Mouse (Mus musculus) liver, embryonic 12.5 days (tissue): Measurements from ENCODE around the gene H2-T22. TPM values are rescaled to one million over a fixed set of nuclear protein-coding genes. Genes with fewer than 3 reads are reported as not detected.
"Not testable (repeated sequence)": the region's sequence is repeated elsewhere in the genome, so short reads cannot be mapped to it uniquely, and the experiment has no call there.

Experiments used
- ATAC-seq: fragments of 200-750 bp; cut with Nextera tagmentation; 2 replicates; pipeline ENCODE4 v1.8.0; 2017; ENCODE audit warnings: moderate number of reproducible peaks, mild to moderate bottlenecking, moderate library complexity
- H3K27ac ChIP-seq: fragments of 300-500 bp; sonication (generic); 2 replicates; pipeline ENCODE4 v1.5.1; 2016; ENCODE audit warnings: mild to moderate bottlenecking
- H3K27me3 ChIP-seq: fragments of 300-500 bp; sonication (generic); replicated peaks from 2 replicates; pipeline ENCODE4 v1.6.1; 2016; ENCODE audit warnings: mild to moderate bottlenecking, moderate library complexity
- H3K36me3 ChIP-seq: fragments of 300-500 bp; sonication (generic); 2 replicates; pipeline ENCODE4 v1.6.1; 2016; ENCODE audit warnings: mild to moderate bottlenecking, moderate library complexity
- H3K4me1 ChIP-seq: fragments of 300-500 bp; sonication (generic); 2 replicates; pipeline ENCODE4 v1.6.1; 2016
- H3K4me2 ChIP-seq: fragments of 300-500 bp; sonication (generic); 2 replicates; pipeline ENCODE4 v1.6.1; 2016; ENCODE audit warnings: mild to moderate bottlenecking, moderate library complexity
- H3K4me3 ChIP-seq: fragments of 300-500 bp; sonication (generic); 2 replicates; pipeline ENCODE4 v1.5.1; 2016; ENCODE audit warnings: mild to moderate bottlenecking, moderate library complexity
- H3K9ac ChIP-seq: fragments of 300-500 bp; sonication (generic); 2 replicates; pipeline ENCODE4 v1.6.1; 2016; ENCODE audit warnings: mild to moderate bottlenecking, moderate library complexity
- H3K9me3 ChIP-seq: fragments of 300-500 bp; sonication (generic); replicated peaks from 2 replicates; pipeline ENCODE4 v1.6.1; 2016; ENCODE audit warnings: mild to moderate bottlenecking, moderate library complexity
- WGBS: fragments of 180-500 bp; shearing (Covaris S2); methylation state at CpG from one replicate; pipeline ENCODE4 v1.1.7; 2016; ENCODE audit not compliant: insufficient replicate concordance; 5-methylcytosine and 5-hydroxymethylcytosine counted together
- polyA plus RNA-seq: library from polyadenylated mRNA; unstranded; fragments of >200 nt; fragmentation: Nextera tagmentation; extraction: Ambion mirVana; gene quantifications from 2 replicates; pipeline ENCODE4 v1.2.1, GENCODE M21; 2016

H2-T22 gene
- polyA plus RNA-seq, 1 experiment from 2014 or later = 7.5 TPM

DNA sequence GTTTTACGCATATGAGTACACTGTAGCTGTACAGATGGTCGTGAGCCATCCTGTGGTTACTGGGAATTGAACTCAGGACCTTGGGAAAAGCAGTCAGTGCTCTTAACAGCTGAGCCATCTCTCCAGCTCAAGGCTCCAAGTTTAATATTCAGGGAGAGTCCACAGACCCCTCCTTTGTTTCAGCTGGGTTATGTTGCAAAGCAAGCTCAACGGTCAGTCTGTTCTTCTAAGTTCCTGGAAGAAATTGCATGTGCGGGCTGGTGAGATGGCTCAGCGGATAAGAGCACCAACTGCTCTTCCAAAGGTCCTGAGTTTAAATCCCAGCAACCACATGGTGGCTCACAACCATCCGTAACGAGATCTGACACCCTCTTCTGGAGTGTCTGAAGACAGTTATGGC, 38.1 kb downstream of the H2-T22 start:
- Histone ChIP-seq H3K4me1 (peaks cover 41% of the 10 kb centered on the region), H3K9me3 (peaks cover 46% of the 10 kb centered on the region), H3K36me3 (peaks cover 66% of the 10 kb centered on the region)
- not testable (repeated sequence) for H3K4me3 ChIP-seq, H3K27ac ChIP-seq, H3K27me3 ChIP-seq, H3K9ac ChIP-seq, ATAC-seq, H3K4me2 ChIP-seq
- WGBS = 88% methylated on average over 7 of the region's 7 CpGs

DNA sequence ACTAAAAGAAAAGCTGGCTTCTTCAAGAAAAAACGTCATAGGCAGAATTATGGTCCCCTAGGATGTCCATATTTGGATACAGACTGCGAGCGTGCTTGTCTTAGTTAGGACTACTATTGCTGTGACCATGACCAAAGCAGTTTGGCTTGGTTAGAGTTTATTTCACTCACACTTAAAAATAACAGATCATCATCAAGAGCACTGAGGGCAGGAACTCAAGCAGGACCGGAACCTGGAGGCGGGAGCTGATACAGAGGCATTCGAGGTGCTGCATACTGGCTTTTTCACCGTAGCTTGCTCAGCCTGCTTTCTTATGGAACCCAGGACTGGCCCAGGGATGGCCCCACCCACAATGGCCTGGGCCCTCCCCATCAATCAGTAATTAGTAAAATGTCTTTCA, 39.2 kb downstream of the H2-T22 start:
- ATAC-seq = no peak
- no peak overlapping the region for H3K27ac ChIP-seq

DNA sequence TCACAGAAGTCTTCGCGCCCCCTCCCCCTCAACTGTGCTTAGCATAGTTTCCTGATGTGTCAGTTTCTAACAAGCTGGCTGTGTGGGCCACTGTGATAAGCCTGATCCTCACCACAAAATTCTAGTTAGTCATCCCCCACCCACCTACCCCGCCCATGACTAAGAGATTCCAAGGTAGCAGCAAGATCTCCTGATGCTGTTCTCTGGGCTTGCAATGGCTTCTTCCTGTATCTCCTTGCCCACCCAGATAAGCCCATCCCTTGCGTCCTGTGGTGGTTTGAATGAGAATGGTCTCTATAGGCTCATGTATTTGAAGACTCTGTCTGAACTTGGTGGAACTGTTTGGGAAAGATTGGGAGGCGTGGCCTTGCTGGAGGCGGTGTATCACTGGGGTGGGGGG, 40.6 kb downstream of the H2-T22 start:
- Histone ChIP-seq H3K27me3 (no peaks in the 10 kb centered on the region), H3K4me3 (0 out of 2 replicates have a peak overlapping the region, but pooled peaks have one; percentile 8), H3K9me3 (peaks cover 45% of the 10 kb centered on the region), H3K36me3 (peaks cover 66% of the 10 kb centered on the region), H3K4me1 (peaks cover 65% of the 10 kb centered on the region), H3K9ac (no peak overlapping the region), H3K27ac (peak overlapping the region; percentile 90), H3K4me2 (peak overlapping the region; percentile 55)
- 47% methylated on average over 6 of the region's 6 CpGs for WGBS
- peak; percentile 87 for ATAC-seq

More for the DNA sequence above, 39.2 kb downstream of the H2-T22 start:
- Histone ChIP-seq H3K4me2 (no peak overlapping the region), H3K4me3 (no peak overlapping the region), H3K9ac (no peak overlapping the region), H3K36me3 (peaks cover 67% of the 10 kb centered on the region), H3K9me3 (peaks cover 46% of the 10 kb centered on the region), H3K27me3 (no peaks in the 10 kb centered on the region), H3K4me1 (peaks cover 52% of the 10 kb centered on the region)
- 86% methylated on average over 7 of the region's 7 CpGs for WGBS

DNA sequence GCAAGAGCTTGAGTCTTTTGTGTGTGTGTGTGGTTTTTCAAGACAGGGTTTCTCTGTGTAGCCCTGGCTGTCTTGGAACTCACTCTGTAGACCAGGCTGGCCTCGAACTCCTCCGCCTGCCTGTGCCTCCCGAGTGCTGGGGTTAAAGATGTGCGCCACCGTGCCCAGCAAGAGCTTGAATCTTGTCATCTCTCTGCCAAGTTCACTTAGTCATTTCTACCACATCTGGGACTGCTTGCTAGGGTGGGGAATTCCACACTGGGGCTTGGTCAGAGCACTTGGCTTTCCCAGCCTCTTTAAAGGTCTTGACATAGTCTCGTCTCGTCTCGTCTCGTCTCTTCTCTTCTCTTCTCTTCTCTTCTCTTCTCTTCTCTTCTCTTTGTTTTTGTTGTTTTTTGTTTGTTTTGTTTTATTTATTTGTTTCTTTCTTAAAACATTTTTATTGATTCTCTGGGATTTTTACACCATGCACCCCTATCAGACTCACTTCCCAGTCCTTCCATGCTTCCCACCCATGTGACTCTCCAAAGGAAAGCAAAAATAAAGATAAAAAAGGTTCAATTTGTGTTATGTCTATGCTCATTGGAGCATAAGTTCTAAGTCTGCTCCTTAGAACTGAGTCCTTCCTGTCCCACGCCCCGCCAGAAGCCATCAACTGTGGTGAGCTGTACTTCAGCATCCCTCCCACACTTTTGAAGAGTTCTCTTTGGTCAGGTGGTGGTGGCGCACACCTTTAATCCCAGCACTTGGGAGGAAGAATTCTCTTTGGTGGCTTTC, 41.2 kb downstream of the H2-T22 start:
- Histone ChIP-seq H3K4me2 (peak overlapping the region; percentile 55), H3K4me3 (no peak overlapping the region), H3K36me3 (peaks cover 59% of the 10 kb centered on the region), H3K9ac (no peak overlapping the region), H3K4me1 (peaks cover 71% of the 10 kb centered on the region), H3K27me3 (no peaks in the 10 kb centered on the region), H3K27ac (peak overlapping the region; percentile 90), H3K9me3 (peaks cover 40% of the 10 kb centered on the region)
- 78% methylated on average over 12 of the region's 12 CpGs for WGBS
- peak; percentile 55 for ATAC-seq

DNA sequence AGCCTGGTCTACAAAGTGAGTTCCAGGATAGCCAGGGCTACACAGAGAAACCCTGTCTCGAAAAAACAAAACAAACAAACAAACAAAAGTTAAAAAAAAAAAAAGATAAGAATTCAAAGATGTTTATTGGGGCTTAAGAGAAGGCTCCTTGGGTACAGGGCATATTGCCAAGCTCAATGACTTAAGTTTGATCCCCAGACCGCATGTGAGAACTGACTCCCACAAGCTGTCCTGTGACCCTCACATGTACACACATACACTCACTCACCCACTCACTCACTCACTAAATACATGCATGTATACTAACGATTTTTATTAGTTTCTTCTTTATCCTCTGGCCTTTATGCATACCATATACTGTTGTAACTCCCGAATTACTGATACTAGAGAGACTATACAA, 42.2 kb downstream of the H2-T22 start:
- peak overlapping the region; percentile 90; the same call in 1 of the 2 replicates for H3K27ac ChIP-seq
- no peaks in the 10 kb centered on the region for H3K27me3 ChIP-seq
- H3K4me3 ChIP-seq = no peak overlapping the region
- peaks cover 80% of the 10 kb centered on the region for H3K4me1 ChIP-seq
- ATAC-seq = no peak
- peaks cover 30% of the 10 kb centered on the region for H3K9me3 ChIP-seq
- 80% methylated on average over 4 of the region's 4 CpGs for WGBS
- H3K36me3 ChIP-seq = peaks cover 50% of the 10 kb centered on the region
- H3K9ac ChIP-seq = peak overlapping the region; percentile 31; the same call in 1 of the 2 replicates
- peak overlapping the region; percentile 56 for H3K4me2 ChIP-seq

DNA sequence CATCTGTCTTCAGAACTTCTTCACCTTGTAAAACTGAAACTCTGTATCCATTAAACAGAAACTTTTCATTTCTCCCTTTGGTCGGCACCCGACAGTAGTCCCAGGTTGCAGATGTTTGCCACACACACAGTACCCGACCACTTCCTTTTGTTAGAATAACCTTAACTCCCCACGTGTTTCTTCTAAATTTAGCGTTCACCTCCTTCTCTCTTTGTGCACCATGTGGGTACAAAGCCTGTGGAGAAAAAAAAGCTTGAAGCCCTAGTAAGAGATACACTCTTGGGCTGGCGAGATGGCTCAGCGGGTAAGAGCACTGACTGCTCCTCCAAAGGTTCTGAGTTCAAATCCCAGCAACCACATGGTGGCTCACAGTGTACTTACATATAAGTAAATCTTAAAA, 43.2 kb downstream of the H2-T22 start:
- 50% methylated on average over 7 of the region's 7 CpGs for WGBS
- ATAC-seq = no peak
- H3K4me3 ChIP-seq = peak overlapping the region; percentile 48
- peaks cover 28% of the 10 kb centered on the region for H3K9me3 ChIP-seq
- peaks cover 41% of the 10 kb centered on the region for H3K36me3 ChIP-seq
- peaks cover 86% of the 10 kb centered on the region for H3K4me1 ChIP-seq
- H3K27ac ChIP-seq = peak overlapping the region; percentile 8; the same call in 1 of the 2 replicates
- H3K27me3 ChIP-seq = no peaks in the 10 kb centered on the region
- no peak overlapping the region for H3K9ac ChIP-seq
- H3K4me2 ChIP-seq = peak overlapping the region; percentile 56

DNA sequence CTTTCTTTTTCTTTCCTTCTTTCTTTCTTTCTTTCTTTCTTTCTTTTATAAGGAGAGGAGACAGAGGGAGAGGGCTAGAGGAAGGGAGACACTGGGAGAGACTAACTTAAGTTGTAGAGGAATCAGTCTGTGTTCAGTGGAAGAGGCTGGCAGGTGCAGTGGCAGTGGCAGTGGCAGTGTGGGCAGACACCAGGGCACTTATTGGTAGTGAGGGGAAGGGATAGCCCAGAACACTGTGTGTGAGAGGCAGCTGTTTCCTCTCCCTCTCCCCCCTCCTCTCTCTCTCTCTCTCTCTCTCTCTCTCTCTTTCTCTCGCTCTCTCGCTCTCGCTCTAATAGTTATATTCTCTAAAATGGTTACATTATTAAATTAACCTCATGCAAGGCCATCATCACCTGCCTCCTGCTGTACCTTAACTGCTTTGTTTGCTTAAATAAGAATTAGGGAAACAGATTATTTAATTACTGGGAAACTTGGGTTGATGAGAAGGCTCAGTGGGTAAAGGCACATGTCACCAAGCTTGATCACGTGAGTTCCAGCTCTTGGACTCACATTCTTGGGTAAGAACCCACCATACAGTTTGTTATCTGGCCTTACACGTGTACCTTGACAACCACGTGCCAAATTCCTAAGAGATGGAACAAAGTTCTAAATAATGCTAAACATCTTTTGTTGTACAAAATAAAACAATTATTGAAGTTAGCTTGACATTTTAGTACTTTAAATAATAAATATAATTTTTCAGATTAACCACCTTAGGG, 43.8 kb downstream of the H2-T22 start:
- H3K9me3 ChIP-seq = peaks cover 27% of the 10 kb centered on the region
- H3K4me1 ChIP-seq = peaks cover 86% of the 10 kb centered on the region
- peak overlapping the region; percentile 83 for H3K27ac ChIP-seq
- peak overlapping the region; percentile 56 for H3K4me2 ChIP-seq
- H3K27me3 ChIP-seq = no peaks in the 10 kb centered on the region
- H3K9ac ChIP-seq = peak overlapping the region; percentile 68
- ATAC-seq = no peak
- H3K4me3 ChIP-seq = peak overlapping the region; percentile 48
- 54% methylated on average over 6 of the region's 6 CpGs for WGBS
- peaks cover 35% of the 10 kb centered on the region for H3K36me3 ChIP-seq

DNA sequence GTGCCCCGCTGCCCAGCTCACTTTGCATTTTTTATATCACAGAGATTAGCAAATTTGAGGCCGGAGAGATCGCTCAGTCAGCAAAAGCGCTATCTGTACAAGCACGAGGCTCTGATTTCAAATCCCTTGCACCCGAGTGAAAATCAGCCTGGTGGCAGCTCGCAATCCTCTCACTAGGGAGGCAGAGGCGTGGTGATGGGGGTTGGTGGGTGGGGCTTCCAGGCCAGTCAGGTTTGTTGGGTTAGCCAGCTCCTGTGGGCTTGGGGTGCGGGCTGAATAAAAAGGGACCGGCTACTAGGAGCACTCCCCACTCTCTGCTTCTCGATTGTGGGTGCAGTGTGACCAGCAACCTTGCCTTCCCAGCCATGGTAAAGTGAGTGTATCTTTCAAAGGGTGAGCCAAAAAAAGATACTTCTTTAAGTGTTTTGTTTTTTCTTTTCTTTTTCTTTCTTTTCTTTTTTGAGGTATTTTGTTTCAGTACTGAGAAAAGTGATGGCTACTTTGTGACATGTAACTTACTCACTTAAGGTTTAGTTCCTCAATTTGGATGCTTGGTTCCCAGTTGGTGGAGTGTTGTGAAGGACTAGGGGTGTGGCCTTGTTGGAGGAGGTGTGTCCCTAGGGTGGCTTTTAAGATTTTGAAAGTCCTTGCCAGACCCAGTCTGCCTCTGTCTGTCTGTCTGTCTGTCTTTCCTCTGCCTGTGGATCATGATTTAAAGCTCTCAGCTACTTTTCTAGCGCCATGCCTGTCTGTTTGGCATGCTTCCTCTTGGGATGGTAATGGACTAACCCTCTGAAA, 44.6 kb downstream of the H2-T22 start:
- H3K9me3 ChIP-seq = peaks cover 20% of the 10 kb centered on the region
- H3K36me3 ChIP-seq = peaks cover 28% of the 10 kb centered on the region
- ATAC-seq = peak; percentile 51
- WGBS = 35% methylated on average over 12 of the region's 12 CpGs
- peak overlapping the region; percentile 68 for H3K9ac ChIP-seq
- peaks cover 82% of the 10 kb centered on the region for H3K4me1 ChIP-seq
- H3K4me3 ChIP-seq = peak overlapping the region; percentile 48
- peak overlapping the region; percentile 56 for H3K4me2 ChIP-seq
- H3K27me3 ChIP-seq = no peaks in the 10 kb centered on the region
- peak overlapping the region; percentile 83 for H3K27ac ChIP-seq

DNA sequence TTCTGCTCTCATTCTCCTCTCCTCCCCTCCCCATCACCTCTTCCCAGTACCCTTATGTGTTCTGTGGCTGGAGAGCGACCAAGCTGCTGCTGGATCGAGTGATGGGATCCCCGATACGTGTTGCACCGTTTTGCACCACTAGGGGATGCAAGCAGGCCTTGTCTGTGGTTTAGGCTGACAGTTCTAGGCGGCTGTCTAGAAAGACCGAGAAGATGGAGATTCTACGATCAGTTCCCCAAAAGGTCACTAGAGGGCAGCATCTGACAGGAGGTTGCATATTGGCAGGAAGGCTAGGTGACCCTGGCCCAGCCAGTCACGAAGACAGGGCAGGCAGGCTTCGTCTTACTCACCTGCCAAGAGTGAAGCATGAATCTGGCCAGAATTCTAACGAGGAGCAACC, 45.6 kb downstream of the H2-T22 start:
- Histone ChIP-seq H3K27me3 (no peaks in the 10 kb centered on the region), H3K4me2 (peak overlapping the region; percentile 56), H3K4me1 (peaks cover 79% of the 10 kb centered on the region), H3K4me3 (no peak overlapping the region), H3K36me3 (peaks cover 19% of the 10 kb centered on the region), H3K27ac (peak overlapping the region; percentile 83; the same call in 1 of the 2 replicates), H3K9me3 (peaks cover 10% of the 10 kb centered on the region), H3K9ac (no peak overlapping the region)
- 2% methylated on average over 11 of the region's 11 CpGs for WGBS
- ATAC-seq = peak; percentile 53

DNA sequence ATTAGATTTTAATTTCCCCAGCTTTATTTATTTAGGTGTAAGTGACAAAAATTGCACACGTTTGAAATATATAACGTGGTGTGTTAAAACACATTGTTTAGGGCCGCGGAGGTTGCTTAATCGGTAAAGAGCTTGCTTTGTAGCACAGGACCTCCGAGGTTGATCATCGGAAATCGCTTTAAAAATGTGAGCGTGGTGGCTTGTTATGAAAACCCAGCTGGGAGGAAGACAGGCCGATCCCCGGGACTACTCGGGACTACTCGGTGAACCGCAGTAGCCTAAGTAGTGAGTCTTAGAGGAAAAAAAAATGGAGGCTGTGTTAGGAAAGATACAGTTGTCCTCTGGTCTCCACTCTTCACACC, 47.7 kb downstream of the H2-T22 start:
- WGBS = 1% methylated on average over 14 of the region's 14 CpGs
- Histone ChIP-seq H3K4me2 (peak overlapping the region; percentile 87), H3K36me3 (0 out of 2 replicates have a peak, but pooled peaks cover 5% of the 10 kb centered on the region), H3K4me3 (peak overlapping the region; percentile 73), H3K9ac (peak overlapping the region; percentile 82), H3K27me3 (no peaks in the 10 kb centered on the region), H3K9me3 (no peaks in the 10 kb centered on the region), H3K4me1 (peaks cover 62% of the 10 kb centered on the region), H3K27ac (peak overlapping the region; percentile 85)
- no peak for ATAC-seq

DNA sequence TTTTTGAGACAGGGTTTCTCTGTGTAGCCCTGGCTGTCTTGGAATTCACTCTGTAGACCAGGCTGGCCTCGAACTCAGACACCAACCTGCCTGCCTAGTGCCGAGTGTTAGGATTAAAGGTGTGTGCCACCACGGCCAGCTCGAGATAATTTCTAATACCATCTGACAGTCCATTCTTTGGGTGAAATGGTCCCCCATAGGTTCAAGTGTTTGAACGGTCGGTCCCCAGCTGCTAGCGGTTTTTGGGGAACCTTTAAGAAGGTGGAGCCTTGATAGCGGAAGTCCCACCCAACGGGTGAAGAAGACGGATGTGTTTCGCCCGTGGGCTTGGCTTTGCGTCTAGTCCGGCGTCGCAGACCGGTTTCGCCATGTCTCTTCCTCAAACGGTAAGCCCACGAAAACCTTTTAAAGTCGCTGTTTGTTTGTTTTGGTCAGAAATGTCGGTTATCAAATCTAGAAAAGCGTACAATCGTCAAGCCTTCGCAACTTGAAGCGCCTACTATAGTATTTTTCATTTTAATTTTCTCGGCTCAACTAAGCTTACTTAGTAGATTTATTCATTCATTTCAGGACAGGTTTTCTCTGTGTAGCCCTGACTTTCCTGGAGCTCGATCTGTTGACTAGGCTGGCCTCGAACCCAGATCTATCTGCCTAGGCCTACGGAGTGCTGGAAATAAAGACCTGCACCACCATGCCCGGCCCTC, 48.2 kb downstream of the H2-T22 start:
- ATAC-seq = peak; percentile 72
- Histone ChIP-seq H3K4me1 (peaks cover 58% of the 10 kb centered on the region), H3K4me3 (peak overlapping the region; percentile 73), H3K9me3 (no peaks in the 10 kb centered on the region), H3K36me3 (peaks cover 4% of the 10 kb centered on the region; the same call in 1 of the 2 replicates), H3K9ac (peak overlapping the region; percentile 82), H3K4me2 (peak overlapping the region; percentile 87), H3K27me3 (no peaks in the 10 kb centered on the region), H3K27ac (peak overlapping the region; percentile 85)
- 2% methylated on average over 31 of the region's 31 CpGs for WGBS
